Mouse (Mus musculus) heart, embryonic 16.5 days (tissue): ENCODE measurements around the gene Gm4924. TPM values are rescaled to one million over a fixed set of nuclear protein-coding genes. Genes with fewer than 3 reads are reported as not detected.

Experiments
- ATAC-seq: fragments of 200-750 bp; cut with Nextera tagmentation; replicated peaks from 2 replicates; pipeline ENCODE4 v1.8.0; 2017; ENCODE audit warnings: moderate number of reproducible peaks; ENCODE audit not compliant: insufficient read depth, low FRiP score; ENCODE audit errors: extremely low read depth
- H3K27ac ChIP-seq: fragments of 300-500 bp; sonication (generic); 2 replicates; pipeline ENCODE4 v1.5.1; 2014; ENCODE audit warnings: mild to moderate bottlenecking, low read length, control low read depth, moderate library complexity
- H3K27me3 ChIP-seq: fragments of 300-500 bp; sonication (generic); 2 replicates; pipeline ENCODE4 v1.6.1; 2014; ENCODE audit warnings: low read length, mixed read lengths; ENCODE audit not compliant: control insufficient read depth, insufficient read depth
- H3K36me3 ChIP-seq: fragments of 300-500 bp; sonication (generic); 2 replicates; pipeline ENCODE4 v1.6.1; 2014; ENCODE audit not compliant: control insufficient read depth, insufficient read depth
- H3K4me1 ChIP-seq: fragments of 300-500 bp; sonication (generic); 2 replicates; pipeline ENCODE4 v1.6.1; 2014; ENCODE audit warnings: low read length, mixed read lengths; ENCODE audit not compliant: control insufficient read depth, insufficient read depth
- H3K4me2 ChIP-seq: fragments of 300-500 bp; sonication (generic); 2 replicates; pipeline ENCODE4 v1.6.1; 2014; ENCODE audit warnings: low read depth, mild to moderate bottlenecking, control low read depth, low read length
- H3K4me3 ChIP-seq: fragments of 300-500 bp; sonication (generic); 2 replicates; pipeline ENCODE4 v1.5.1; 2014; ENCODE audit warnings: mild to moderate bottlenecking, control low read depth, low read length
- H3K9ac ChIP-seq: fragments of 300-500 bp; sonication (generic); 2 replicates; pipeline ENCODE4 v1.6.1; 2014; ENCODE audit warnings: low read length, control low read depth
- H3K9me3 ChIP-seq: fragments of 300-500 bp; sonication (generic); replicated peaks from 2 replicates; pipeline ENCODE4 v1.6.1; 2016; ENCODE audit warnings: low read length; ENCODE audit not compliant: control insufficient read depth
- WGBS: fragments of 180-500 bp; shearing (Covaris S2); extraction: QIAGEN DNeasy Blood & Tissue Kit; methylation state at CpG from one replicate; pipeline ENCODE4 v1.1.7; 2014; 5-methylcytosine and 5-hydroxymethylcytosine counted together
- polyA plus RNA-seq: library from polyadenylated mRNA; unstranded; fragments of >200 nt; fragmentation: Nextera tagmentation; extraction: Ambion mirVana; gene quantifications from 2 replicates; pipeline ENCODE4 v1.2.1, GENCODE M21; 2015

The Gm4924 gene
- polyA plus RNA-seq, result 5.3 and 5.6 TPM in 2 replicates

DNA sequence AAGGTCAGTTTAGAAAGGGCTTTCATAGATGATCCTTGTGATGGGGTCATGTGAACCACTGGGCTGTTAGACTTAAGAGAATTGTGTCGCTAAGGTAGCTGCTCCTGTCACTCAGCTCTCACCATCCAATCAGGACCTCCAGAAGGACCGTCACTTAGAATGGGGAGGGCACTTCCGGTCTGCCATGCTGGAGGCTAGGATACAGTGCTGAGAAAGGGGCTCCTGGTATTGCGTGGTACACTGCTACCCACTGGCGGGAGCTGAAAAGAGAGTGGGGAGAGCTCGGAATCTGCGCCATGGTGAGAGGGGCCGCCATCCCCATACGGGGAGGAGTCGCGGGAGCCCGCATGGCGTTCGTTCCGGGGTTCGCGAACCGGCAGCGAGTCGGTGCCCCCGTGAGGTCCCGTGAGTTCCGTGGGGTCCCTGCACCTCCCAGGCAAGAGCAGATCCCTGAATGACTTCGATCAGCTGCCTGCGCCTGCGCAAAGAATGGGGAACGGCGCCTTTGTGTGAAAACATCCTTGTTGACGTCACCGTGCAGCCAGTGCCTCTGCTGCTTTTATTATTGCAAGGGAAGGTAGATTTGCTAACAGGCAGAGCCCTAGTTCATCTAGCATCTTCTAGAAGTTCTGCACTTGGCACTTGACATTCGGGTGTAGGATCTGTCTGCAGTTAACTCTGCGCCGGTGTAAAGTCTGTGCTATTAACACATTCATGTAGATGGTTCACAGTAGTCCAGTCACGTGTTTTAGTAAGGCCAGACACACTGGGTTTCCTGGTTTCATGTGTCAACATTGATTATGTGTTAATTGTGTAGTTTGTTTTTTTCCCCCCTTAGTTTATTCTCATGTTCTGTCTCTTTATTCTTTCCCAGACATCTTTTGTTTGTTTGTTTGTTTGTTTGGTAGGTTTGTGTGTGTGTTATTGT lies at the start of gene Gm4924:
Gm4924 (plus strand) TSS at position 173 of the 928 bp plus-strand sequence.
- H3K27me3 ChIP-seq, result no peaks in the 10 kb centered on the region
- ATAC-seq, result peak; percentile 99
- WGBS, result 4% methylated on average over 34 of the region's 34 CpGs
- H3K4me2 ChIP-seq, result peak within 1 kb of the TSS; percentile 61
- no peaks in the 10 kb centered on the region for H3K9me3 ChIP-seq
- peak within 1 kb of the TSS; percentile 88 for H3K27ac ChIP-seq
- peak within 1 kb of the TSS; percentile 92 for H3K4me3 ChIP-seq
- H3K4me1 ChIP-seq, result no peaks in the 10 kb centered on the region
- peak within 1 kb of the TSS; percentile 92 for H3K9ac ChIP-seq
- H3K36me3 ChIP-seq, result no peaks in the 10 kb centered on the region

DNA sequence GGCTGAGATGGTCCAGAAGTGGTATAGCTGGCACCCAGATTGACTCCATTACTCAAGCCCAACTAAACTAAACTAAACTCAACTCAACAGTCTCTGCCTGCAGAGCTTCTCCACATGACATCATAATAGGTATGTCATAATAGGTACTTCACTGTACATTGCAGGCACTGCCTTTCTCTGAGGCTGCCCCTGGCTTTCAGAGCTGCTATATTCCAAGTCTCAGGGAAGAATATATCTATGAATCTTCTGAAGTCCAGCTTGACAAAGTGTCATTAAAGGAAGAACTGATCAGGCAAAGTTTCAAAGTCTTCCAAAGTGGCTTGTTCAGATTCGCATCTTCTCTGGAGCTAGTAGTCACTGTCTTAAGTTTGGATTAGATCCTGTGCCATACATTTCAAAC lies 37.6 kb upstream of the Gm4924 start, which contains the start of gene 4932415D10Rik:
4932415D10Rik (minus strand) TSS at position 101 of the 400 bp plus-strand sequence.
- no peaks in the 10 kb centered on the region for H3K9me3 ChIP-seq
- H3K4me1 ChIP-seq, result no peaks in the 10 kb centered on the region
- no peaks in the 10 kb centered on the region for H3K36me3 ChIP-seq
- H3K4me3 ChIP-seq, result no peak within 1 kb of the TSS
- no peak within 1 kb of the TSS for H3K4me2 ChIP-seq
- no peak within 1 kb of the TSS for H3K27ac ChIP-seq
- ATAC-seq, result no peak
- 95% methylated on average over 1 of the region's 1 CpGs for WGBS
- H3K27me3 ChIP-seq, result no peaks in the 10 kb centered on the region
- no peak within 1 kb of the TSS for H3K9ac ChIP-seq

GRCm38 (mm10) chr10:82320134-82320533 lies 33.9 kb upstream of the Gm4924 start:
- H3K27ac ChIP-seq, result no peak overlapping the region
- H3K36me3 ChIP-seq, result no peaks in the 10 kb centered on the region
- no peak overlapping the region for H3K4me2 ChIP-seq
- 50% methylated on average over 3 of the region's 3 CpGs for WGBS
- peaks cover 4% of the 10 kb centered on the region; the same call in 1 of the 2 replicates for H3K9me3 ChIP-seq
- H3K4me1 ChIP-seq, result no peaks in the 10 kb centered on the region
- no peaks in the 10 kb centered on the region for H3K27me3 ChIP-seq
- no peak for ATAC-seq
- H3K9ac ChIP-seq, result no peak overlapping the region
- no peak overlapping the region for H3K4me3 ChIP-seq

DNA sequence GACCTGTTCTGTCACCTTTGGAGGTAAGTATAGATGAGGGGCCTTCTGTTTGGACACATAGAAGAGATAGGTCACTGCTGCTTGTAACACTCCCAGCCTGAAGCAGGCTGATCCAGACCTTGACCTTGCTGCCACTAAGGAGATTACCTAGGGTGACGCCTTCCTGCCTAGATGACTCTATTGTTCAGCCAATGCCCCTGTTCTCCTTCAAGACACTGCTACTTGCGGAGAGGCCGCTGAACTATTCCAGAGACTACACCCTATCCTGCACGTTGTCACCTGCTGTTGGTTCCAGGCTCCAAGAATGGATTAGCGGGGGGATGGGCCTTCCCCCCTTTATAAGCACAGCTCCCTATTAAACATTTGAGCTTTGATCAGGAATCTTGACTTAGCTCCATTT lies 24.2 kb upstream of the Gm4924 start:
- Histone ChIP-seq H3K27me3 (no peaks in the 10 kb centered on the region), H3K4me1 (no peaks in the 10 kb centered on the region), H3K9ac (no peak overlapping the region), H3K27ac (no peak overlapping the region), H3K4me3 (no peak overlapping the region), H3K4me2 (no peak overlapping the region), H3K9me3 (peaks cover 3% of the 10 kb centered on the region; the same call in 1 of the 2 replicates), H3K36me3 (no peaks in the 10 kb centered on the region)
- ATAC-seq, result no peak
- 80% methylated on average over 5 of the region's 5 CpGs for WGBS

GRCm38 (mm10) chr10:82355401-82355800 lies 1.3 kb downstream of the Gm4924 start:
- H3K4me2 ChIP-seq, result no peak overlapping the region
- no peak overlapping the region for H3K4me3 ChIP-seq
- H3K9ac ChIP-seq, result no peak overlapping the region
- no peak for ATAC-seq
- H3K36me3 ChIP-seq, result no peaks in the 10 kb centered on the region
- WGBS, result 96% methylated on average over 4 of the region's 4 CpGs
- no peak overlapping the region for H3K27ac ChIP-seq
- no peaks in the 10 kb centered on the region for H3K4me1 ChIP-seq
- H3K27me3 ChIP-seq, result no peaks in the 10 kb centered on the region
- no peaks in the 10 kb centered on the region for H3K9me3 ChIP-seq

DNA sequence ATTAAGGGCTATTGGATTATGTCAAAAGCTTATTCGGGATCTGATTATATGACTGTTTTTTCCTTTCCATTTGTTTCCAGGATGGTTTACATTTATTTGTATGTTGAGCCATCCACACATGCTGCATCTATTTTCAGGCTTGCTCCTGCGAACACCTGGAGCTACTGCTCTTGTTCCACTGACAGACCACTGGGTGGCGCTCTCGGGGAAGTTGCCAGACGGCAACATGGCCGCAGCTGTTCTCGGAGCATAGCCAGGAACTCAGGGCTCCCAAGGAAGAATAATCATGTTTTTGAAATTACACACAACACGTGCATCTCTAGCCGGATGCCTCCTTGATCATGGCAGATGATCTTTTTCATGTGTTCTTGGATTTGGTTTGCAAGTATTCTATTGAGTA lies 7.9 kb downstream of the Gm4924 start:
- no peaks in the 10 kb centered on the region for H3K4me1 ChIP-seq
- peaks cover 16% of the 10 kb centered on the region for H3K36me3 ChIP-seq
- ATAC-seq, result no peak
- no peak overlapping the region for H3K4me2 ChIP-seq
- no peak overlapping the region for H3K4me3 ChIP-seq
- WGBS, result 83% methylated on average over 9 of the region's 9 CpGs
- no peaks in the 10 kb centered on the region for H3K27me3 ChIP-seq
- peaks cover 11% of the 10 kb centered on the region for H3K9me3 ChIP-seq
- no peak overlapping the region for H3K27ac ChIP-seq
- no peak overlapping the region for H3K9ac ChIP-seq

DNA sequence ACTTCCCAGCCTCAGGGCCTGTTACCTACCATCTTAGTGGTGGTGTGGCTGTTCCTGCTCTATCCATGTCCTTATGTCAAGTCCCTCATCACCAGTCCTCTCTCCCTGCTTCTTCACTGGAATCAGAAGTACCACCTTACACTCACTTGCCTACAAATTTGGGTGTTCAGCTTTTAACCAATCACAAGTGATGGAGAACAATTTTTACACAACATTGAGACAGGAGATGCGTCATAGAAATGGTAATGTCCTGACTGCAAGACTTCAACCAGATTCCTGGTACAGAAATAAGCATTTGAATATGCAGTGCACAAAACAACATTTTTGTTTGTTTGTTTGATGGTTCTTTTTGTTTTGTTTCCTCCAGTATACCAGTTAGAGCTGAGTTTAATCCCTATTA lies 28.9 kb downstream of the Gm4924 start:
- peaks cover 7% of the 10 kb centered on the region; the same call in 1 of the 2 replicates for H3K36me3 ChIP-seq
- H3K9me3 ChIP-seq, result peaks cover 29% of the 10 kb centered on the region
- no peak overlapping the region for H3K27ac ChIP-seq
- ATAC-seq, result no peak
- H3K4me1 ChIP-seq, result no peaks in the 10 kb centered on the region
- H3K4me3 ChIP-seq, result no peak overlapping the region
- H3K27me3 ChIP-seq, result no peaks in the 10 kb centered on the region
- WGBS, result 87% methylated on average over 1 of the region's 1 CpGs
- no peak overlapping the region for H3K9ac ChIP-seq
- no peak overlapping the region for H3K4me2 ChIP-seq

DNA sequence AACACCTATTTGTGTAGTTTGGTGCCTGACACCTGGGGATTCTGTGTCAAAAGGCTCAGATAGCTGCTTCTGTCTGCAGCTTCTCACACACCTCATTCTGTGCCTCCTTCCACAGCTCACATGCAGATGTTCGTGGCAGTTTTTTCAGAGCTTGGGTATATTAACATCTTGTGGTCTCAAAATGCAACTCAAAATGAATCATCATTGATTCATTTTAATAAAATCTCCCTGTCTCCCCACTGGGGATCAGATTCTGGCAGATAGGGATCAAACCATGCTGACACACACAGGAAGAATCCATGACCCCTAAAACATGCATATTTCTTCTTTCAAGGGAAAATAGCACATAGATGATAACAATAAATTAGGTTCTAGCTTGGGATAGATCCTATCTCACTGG lies 55.5 kb downstream of the Gm4924 start:
- Histone ChIP-seq H3K27me3 (no peaks in the 10 kb centered on the region), H3K4me1 (no peaks in the 10 kb centered on the region), H3K27ac (no peak overlapping the region), H3K4me3 (no peak overlapping the region), H3K36me3 (peaks cover 4% of the 10 kb centered on the region), H3K4me2 (no peak overlapping the region), H3K9ac (no peak overlapping the region), H3K9me3 (peaks cover 13% of the 10 kb centered on the region)
- 75% methylated on average over 1 of the region's 1 CpGs for whole genome bisulfite sequencing
- no peak for ATAC-seq

DNA sequence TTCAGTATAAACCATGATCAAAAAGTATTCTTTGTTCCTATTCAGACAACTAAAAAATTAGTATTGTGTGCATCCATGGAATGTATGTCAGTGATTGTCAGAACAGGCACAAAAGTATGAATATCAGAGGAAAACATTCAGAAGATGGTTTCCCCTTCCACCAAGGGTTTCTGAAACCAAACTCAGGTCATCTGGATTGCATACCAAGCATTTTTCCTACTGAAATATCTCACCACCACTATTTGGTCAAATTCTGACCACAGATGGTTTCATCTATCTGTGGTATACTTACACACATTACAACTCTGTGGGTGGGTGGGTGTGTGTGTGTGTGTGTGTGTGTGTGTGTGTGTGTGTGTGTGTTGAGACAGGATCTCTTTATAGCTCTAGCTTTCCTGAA lies 69.6 kb downstream of the Gm4924 start:
- no peak for ATAC-seq
- H3K27me3 ChIP-seq, result no peaks in the 10 kb centered on the region
- no peak overlapping the region for H3K4me3 ChIP-seq
- no peak overlapping the region for H3K4me2 ChIP-seq
- H3K27ac ChIP-seq, result no peak overlapping the region
- H3K9me3 ChIP-seq, result peaks cover 6% of the 10 kb centered on the region; the same call in 1 of the 2 replicates
- H3K4me1 ChIP-seq, result no peaks in the 10 kb centered on the region
- H3K36me3 ChIP-seq, result no peaks in the 10 kb centered on the region
- no peak overlapping the region for H3K9ac ChIP-seq
